Mouse (Mus musculus): Measurements from ENCODE around the gene Rhbdl3. TPM values are rescaled to one million over a fixed set of nuclear protein-coding genes. Genes with fewer than 3 reads are reported as not detected.

Rhbdl3 gene
- polyA plus RNA-seq, 1 experiment from 2014 or later, result 15.2 TPM

- H3K36me3 ChIP-seq (ENCODE audit: control insufficient read depth, insufficient read depth, low read length), result no peaks in the 10 kb centered on the region
- no peaks in the 10 kb centered on the region for H3K9me3 ChIP-seq (ENCODE audit: control insufficient read depth, low read length)
- H3K27ac ChIP-seq (ENCODE audit: low read depth, low read length), result no peak overlapping the region
- 0 out of 2 replicates have a peak, but pooled peaks cover 8% of the 10 kb centered on the region for H3K4me1 ChIP-seq (ENCODE audit: control insufficient read depth, insufficient read depth, low read length)
- H3K4me2 ChIP-seq, result no peak overlapping the region
- no peaks in the 10 kb centered on the region for H3K27me3 ChIP-seq (ENCODE audit: control insufficient read depth, insufficient read depth, low read length)
- no peak for DNase-seq (ENCODE audit: low spot score, missing footprints)
- no peak overlapping the region for H3K4me3 ChIP-seq (ENCODE audit: low read depth, low read length)
- H3K9ac ChIP-seq (ENCODE audit: low read length), result no peak overlapping the region
- WGBS, result 81% methylated on average over 2 of the region's 2 CpGs
- ATAC-seq (ENCODE audit: low FRiP score), result no peak
These were observed 9.7 kb upstream of the Rhbdl3 start for GRCm38 (mm10) chr11:80291004-80291403.

GRCm38 (mm10) chr11:80292463-80292862, 8.2 kb upstream of the Rhbdl3 start:
- Histone ChIP-seq H3K27ac (ENCODE audit: low read depth, low read length) (peak overlapping the region; percentile 25; the same call in 1 of the 2 replicates), H3K9ac (ENCODE audit: low read length) (no peak overlapping the region; the same call in 1 of the 2 replicates), H3K4me3 (ENCODE audit: low read depth, low read length) (no peak overlapping the region), H3K4me1 (ENCODE audit: control insufficient read depth, insufficient read depth, low read length) (0 out of 2 replicates have a peak, but pooled peaks cover 8% of the 10 kb centered on the region), H3K27me3 (ENCODE audit: control insufficient read depth, insufficient read depth, low read length) (no peaks in the 10 kb centered on the region), H3K36me3 (ENCODE audit: control insufficient read depth, insufficient read depth, low read length) (no peaks in the 10 kb centered on the region), H3K4me2 (no peak overlapping the region), H3K9me3 (ENCODE audit: control insufficient read depth, low read length) (no peaks in the 10 kb centered on the region)
- ATAC-seq (ENCODE audit: low FRiP score) (peak; percentile 70), DNase-seq (ENCODE audit: low spot score, missing footprints) (no peak)
- WGBS, result 62% methylated on average over 7 of the region's 7 CpGs

- Histone ChIP-seq H3K27me3 (ENCODE audit: control insufficient read depth, insufficient read depth, low read length) (no peaks in the 10 kb centered on the region; the same call in 1 of the 2 replicates), H3K36me3 (ENCODE audit: control insufficient read depth, insufficient read depth, low read length) (no peaks in the 10 kb centered on the region)
- 26% methylated on average over 9 of the region's 9 CpGs for WGBS
These were observed 5.6 kb upstream of the Rhbdl3 start for GRCm38 (mm10) chr11:80295066-80295465.

GRCm38 (mm10) chr11:80295785-80296184, 4.9 kb upstream of the Rhbdl3 start:
- H3K36me3 ChIP-seq (ENCODE audit: control insufficient read depth, insufficient read depth, low read length), result no peaks in the 10 kb centered on the region
- no peak for ATAC-seq (ENCODE audit: low FRiP score)
- no peaks in the 10 kb centered on the region; the same call in 1 of the 2 replicates for H3K27me3 ChIP-seq (ENCODE audit: control insufficient read depth, insufficient read depth, low read length)
- no peak overlapping the region for H3K27ac ChIP-seq (ENCODE audit: low read depth, low read length)
- H3K4me1 ChIP-seq (ENCODE audit: control insufficient read depth, insufficient read depth, low read length), result peaks cover 19% of the 10 kb centered on the region
- no peaks in the 10 kb centered on the region for H3K9me3 ChIP-seq (ENCODE audit: control insufficient read depth, low read length)
- no peak for DNase-seq (ENCODE audit: low spot score, missing footprints)
- no peak overlapping the region for H3K4me2 ChIP-seq
- 27% methylated on average over 14 of the region's 14 CpGs for WGBS
- no peak overlapping the region for H3K4me3 ChIP-seq (ENCODE audit: low read depth, low read length)
- no peak overlapping the region for H3K9ac ChIP-seq (ENCODE audit: low read length)

More at GRCm38 (mm10) chr11:80295066-80295465, 5.6 kb upstream of the Rhbdl3 start:
- Histone ChIP-seq H3K9me3 (ENCODE audit: control insufficient read depth, low read length) (no peaks in the 10 kb centered on the region), H3K9ac (ENCODE audit: low read length) (no peak overlapping the region), H3K4me2 (no peak overlapping the region), H3K27ac (ENCODE audit: low read depth, low read length) (no peak overlapping the region), H3K4me1 (ENCODE audit: control insufficient read depth, insufficient read depth, low read length) (peaks cover 14% of the 10 kb centered on the region), H3K4me3 (ENCODE audit: low read depth, low read length) (no peak overlapping the region)
- DNase-seq (ENCODE audit: low spot score, missing footprints) (no peak), ATAC-seq (ENCODE audit: low FRiP score) (no peak)

- no peak overlapping the region for H3K27ac ChIP-seq (ENCODE audit: low read depth, low read length)
- peak overlapping the region; percentile 92 for H3K4me2 ChIP-seq
- peak overlapping the region; percentile 79 for H3K4me3 ChIP-seq (ENCODE audit: low read depth, low read length)
- DNase-seq (ENCODE audit: low spot score, missing footprints), result no peak
- H3K9ac ChIP-seq (ENCODE audit: low read length), result no peak overlapping the region; the same call in 1 of the 2 replicates
- WGBS, result 9% methylated on average over 12 of the region's 12 CpGs
- no peaks in the 10 kb centered on the region; the same call in 1 of the 2 replicates for H3K27me3 ChIP-seq (ENCODE audit: control insufficient read depth, insufficient read depth, low read length)
- ATAC-seq (ENCODE audit: low FRiP score), result no peak
- H3K9me3 ChIP-seq (ENCODE audit: control insufficient read depth, low read length), result no peaks in the 10 kb centered on the region; the same call in 1 of the 2 replicates
- H3K36me3 ChIP-seq (ENCODE audit: control insufficient read depth, insufficient read depth, low read length), result no peaks in the 10 kb centered on the region
- peaks cover 23% of the 10 kb centered on the region for H3K4me1 ChIP-seq (ENCODE audit: control insufficient read depth, insufficient read depth, low read length)
These were observed 1.0 kb upstream of the Rhbdl3 start for GRCm38 (mm10) chr11:80299513-80300235.

GRCm38 (mm10) chr11:80301316-80302045, 769 bp downstream of the Rhbdl3 start:
- Histone ChIP-seq H3K36me3 (ENCODE audit: control insufficient read depth, insufficient read depth, low read length) (no peaks in the 10 kb centered on the region), H3K4me3 (ENCODE audit: low read depth, low read length) (peak overlapping the region; percentile 79), H3K9ac (ENCODE audit: low read length) (peak overlapping the region; percentile 84), H3K4me2 (peak overlapping the region; percentile 92), H3K9me3 (ENCODE audit: control insufficient read depth, low read length) (no peaks in the 10 kb centered on the region; the same call in 1 of the 2 replicates), H3K27ac (ENCODE audit: low read depth, low read length) (peak overlapping the region; percentile 82), H3K4me1 (ENCODE audit: control insufficient read depth, insufficient read depth, low read length) (peaks cover 23% of the 10 kb centered on the region), H3K27me3 (ENCODE audit: control insufficient read depth, insufficient read depth, low read length) (no peaks in the 10 kb centered on the region; the same call in 1 of the 2 replicates)
- WGBS, result under 1% methylated on average over 53 of the region's 53 CpGs
- DNase-seq (ENCODE audit: low spot score, missing footprints) (peak; percentile 97), ATAC-seq (ENCODE audit: low FRiP score) (peak; percentile 83)

- H3K4me1 ChIP-seq (ENCODE audit: control insufficient read depth, insufficient read depth, low read length), result peaks cover 23% of the 10 kb centered on the region
- peak overlapping the region; percentile 79 for H3K4me3 ChIP-seq (ENCODE audit: low read depth, low read length)
- ATAC-seq (ENCODE audit: low FRiP score), result no peak
- 1% methylated on average over 9 of the region's 9 CpGs for WGBS
- H3K27ac ChIP-seq (ENCODE audit: low read depth, low read length), result peak overlapping the region; percentile 82
- peak overlapping the region; percentile 92 for H3K4me2 ChIP-seq
- no peaks in the 10 kb centered on the region for H3K36me3 ChIP-seq (ENCODE audit: control insufficient read depth, insufficient read depth, low read length)
- no peaks in the 10 kb centered on the region; the same call in 1 of the 2 replicates for H3K27me3 ChIP-seq (ENCODE audit: control insufficient read depth, insufficient read depth, low read length)
- H3K9ac ChIP-seq (ENCODE audit: low read length), result peak overlapping the region; percentile 84
- DNase-seq (ENCODE audit: low spot score, missing footprints), result peak; percentile 94
- no peaks in the 10 kb centered on the region; the same call in 1 of the 2 replicates for H3K9me3 ChIP-seq (ENCODE audit: control insufficient read depth, low read length)
These were observed 1.3 kb downstream of the Rhbdl3 start for GRCm38 (mm10) chr11:80302046-80302390.

GRCm38 (mm10) chr11:80302536-80302935, 1.8 kb downstream of the Rhbdl3 start:
- ATAC-seq (ENCODE audit: low FRiP score) (peak; percentile 50), DNase-seq (ENCODE audit: low spot score, missing footprints) (peak; percentile 97)
- Histone ChIP-seq H3K4me1 (ENCODE audit: control insufficient read depth, insufficient read depth, low read length) (peaks cover 23% of the 10 kb centered on the region), H3K9me3 (ENCODE audit: control insufficient read depth, low read length) (no peaks in the 10 kb centered on the region; the same call in 1 of the 2 replicates), H3K4me3 (ENCODE audit: low read depth, low read length) (peak overlapping the region; percentile 79), H3K4me2 (peak overlapping the region; percentile 92), H3K36me3 (ENCODE audit: control insufficient read depth, insufficient read depth, low read length) (no peaks in the 10 kb centered on the region), H3K27ac (ENCODE audit: low read depth, low read length) (peak overlapping the region; percentile 82; the same call in 1 of the 2 replicates), H3K27me3 (ENCODE audit: control insufficient read depth, insufficient read depth, low read length) (no peaks in the 10 kb centered on the region; the same call in 1 of the 2 replicates), H3K9ac (ENCODE audit: low read length) (peak overlapping the region; percentile 84)
- 2% methylated on average over 11 of the region's 11 CpGs for WGBS

Measured in midbrain, embryonic 11.5 days (tissue).